Mouse (Mus musculus): ENCODE measurements around the gene Mtrf1l. TPM values are rescaled to one million over a fixed set of nuclear protein-coding genes. Genes with fewer than 3 reads are reported as not detected.
A peak's percentile ranks its signal among the peaks of the same experiment; 100 is the strongest.

Mtrf1l gene
- polyA plus RNA-seq (2015; fragmentation: Nextera tagmentation; extraction: Ambion mirVana), result 6.3 and 6.7 TPM in 2 replicates

DNA sequence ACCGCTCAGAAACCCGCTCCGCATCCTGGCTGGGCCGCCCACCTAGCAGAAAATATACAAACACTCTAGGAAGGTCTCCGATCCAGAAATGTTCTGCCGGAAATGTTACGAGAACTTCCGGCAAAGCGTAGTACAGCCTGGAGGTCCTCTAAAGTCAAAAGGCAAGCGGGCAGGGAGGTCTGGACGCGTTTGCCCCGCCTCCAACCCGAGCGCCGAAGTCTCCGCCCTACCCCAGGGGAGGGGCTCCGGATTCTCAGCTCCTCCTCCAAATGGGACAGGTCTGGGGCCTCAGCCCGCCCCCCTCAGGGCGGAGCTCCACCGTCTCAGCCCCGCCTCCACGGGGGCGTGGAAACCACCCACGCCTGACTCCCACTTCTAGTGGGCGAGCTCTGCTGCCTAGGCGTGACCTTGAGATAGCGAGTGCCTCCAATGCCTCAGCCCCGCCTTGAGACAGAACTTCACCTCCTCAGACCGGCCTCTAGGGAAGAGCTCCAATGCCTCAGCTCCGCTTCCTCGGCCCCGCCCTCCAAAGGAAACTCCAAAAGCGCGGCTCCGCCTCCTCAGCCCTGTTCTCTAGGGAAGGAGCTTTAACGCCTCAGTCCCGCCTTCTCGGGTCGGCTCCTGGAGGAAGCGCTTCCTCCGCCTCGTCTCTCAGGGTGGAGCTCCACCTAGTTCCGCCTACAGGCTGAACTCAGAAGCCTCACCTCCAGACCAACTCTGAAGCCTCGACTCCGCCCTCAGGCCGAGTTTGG lies at the start of gene Mtrf1l:
Gene Mtrf1l, minus strand, starts transcription at position 171 of the 752 bp plus-strand sequence.
- H3K27me3 ChIP-seq (ENCODE audit: insufficient read depth, low read length), result no peaks in the 10 kb centered on the region
- peak; percentile 93 for ATAC-seq
- H3K9ac ChIP-seq (replicated peaks), result peak within 1 kb of the TSS; percentile 85
- H3K9me3 ChIP-seq (ENCODE audit: low read length), result no peaks in the 10 kb centered on the region
- H3K4me2 ChIP-seq (ENCODE audit: low read depth, low read length), result peak within 1 kb of the TSS; percentile 87
- H3K4me3 ChIP-seq (ENCODE audit: low read depth, low read length), result peak within 1 kb of the TSS; percentile 78
- peaks cover 19% of the 10 kb centered on the region for H3K36me3 ChIP-seq (replicated peaks; ENCODE audit: insufficient read depth, low read length)
- WGBS (ENCODE audit: insufficient replicate concordance), result under 1% methylated on average over 44 of the region's 47 CpGs
- H3K27ac ChIP-seq (ENCODE audit: low read depth), result peak within 1 kb of the TSS; percentile 88
- TF ChIP-seq EP300 (IDR thresholded peaks at IDR 0.05; ENCODE audit: low read depth) (no peak), CTCF (IDR thresholded peaks at IDR 0.05; ENCODE audit: low read depth) (peak; percentile 56; the same call in 1 of the 2 replicates)
- peak; percentile 99 for DNase-seq
- H3K4me1 ChIP-seq (ENCODE audit: insufficient read depth), result peaks cover 16% of the 10 kb centered on the region

DNA sequence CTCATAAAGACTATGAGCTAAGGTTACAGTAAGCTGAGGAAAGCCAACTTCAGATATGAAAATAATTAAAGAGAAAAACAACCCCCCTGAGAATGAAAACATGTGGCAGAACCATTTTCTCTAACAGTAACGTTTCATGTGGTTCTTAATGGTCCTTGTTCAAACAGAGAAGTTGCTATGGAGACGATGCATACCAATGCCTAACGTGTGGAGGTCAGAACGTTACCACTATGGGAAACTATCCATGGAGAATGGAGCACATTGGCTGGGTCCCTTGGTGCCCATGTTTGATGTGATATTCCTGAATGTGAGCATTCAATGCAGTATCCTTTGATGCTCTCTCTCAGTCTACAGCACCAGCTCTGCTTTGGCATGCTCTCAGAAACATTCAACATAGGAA lies 47.4 kb upstream of the Mtrf1l start:
- Histone ChIP-seq H3K9me3 (ENCODE audit: low read length) (no peaks in the 10 kb centered on the region), H3K27ac (ENCODE audit: low read depth) (no peak overlapping the region), H3K9ac (replicated peaks) (no peak overlapping the region), H3K4me1 (ENCODE audit: insufficient read depth) (no peaks in the 10 kb centered on the region), H3K4me2 (ENCODE audit: low read depth, low read length) (no peak overlapping the region), H3K4me3 (ENCODE audit: low read depth, low read length) (no peak overlapping the region), H3K27me3 (ENCODE audit: insufficient read depth, low read length) (no peaks in the 10 kb centered on the region), H3K36me3 (replicated peaks; ENCODE audit: insufficient read depth, low read length) (no peaks in the 10 kb centered on the region)
- DNase-seq, result no peak
- 57% methylated on average over 4 of the region's 4 CpGs for WGBS (ENCODE audit: insufficient replicate concordance)
- no peak for TF ChIP-seq EP300 (IDR thresholded peaks at IDR 0.05; ENCODE audit: low read depth)
- TF ChIP-seq CTCF (IDR thresholded peaks at IDR 0.05; ENCODE audit: low read depth), result no peak
- ATAC-seq, result no peak

DNA sequence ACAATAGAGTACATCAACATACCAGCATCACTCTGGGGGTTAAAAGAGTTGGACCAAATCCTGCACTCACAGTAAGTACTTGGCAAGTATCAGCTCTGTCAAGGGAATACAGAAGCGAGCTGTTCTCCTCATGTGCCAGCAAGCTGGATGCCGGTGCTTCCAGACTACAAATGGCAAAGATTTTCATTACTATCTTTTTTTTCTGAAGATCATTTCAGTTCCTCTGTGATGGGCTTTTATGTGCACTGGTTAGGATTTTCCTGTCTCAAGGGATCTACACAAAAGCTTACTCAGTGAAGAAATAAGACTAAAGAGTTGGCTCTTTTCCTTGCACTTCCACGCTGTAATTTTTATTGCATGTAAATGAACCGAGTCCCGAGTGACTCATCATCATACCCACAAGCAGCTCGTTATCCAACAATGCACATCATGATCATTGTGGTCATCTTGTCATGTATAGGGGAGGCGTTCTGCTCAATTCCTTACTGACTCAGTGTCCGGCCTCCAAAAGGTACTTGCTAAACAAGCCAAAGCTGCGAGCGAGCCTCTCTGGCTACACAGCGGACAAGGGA lies 44.4 kb upstream of the Mtrf1l start:
- no peak for TF ChIP-seq EP300 (IDR thresholded peaks at IDR 0.05; ENCODE audit: low read depth)
- Histone ChIP-seq H3K27ac (ENCODE audit: low read depth) (no peak overlapping the region), H3K4me2 (ENCODE audit: low read depth, low read length) (no peak overlapping the region), H3K36me3 (replicated peaks; ENCODE audit: insufficient read depth, low read length) (no peaks in the 10 kb centered on the region), H3K9me3 (ENCODE audit: low read length) (no peaks in the 10 kb centered on the region), H3K9ac (replicated peaks) (no peak overlapping the region), H3K4me1 (ENCODE audit: insufficient read depth) (no peaks in the 10 kb centered on the region), H3K4me3 (ENCODE audit: low read depth, low read length) (no peak overlapping the region), H3K27me3 (ENCODE audit: insufficient read depth, low read length) (no peaks in the 10 kb centered on the region)
- 70% methylated on average over 11 of the region's 11 CpGs for WGBS (ENCODE audit: insufficient replicate concordance)
- DNase-seq, result no peak
- ATAC-seq, result no peak

DNA sequence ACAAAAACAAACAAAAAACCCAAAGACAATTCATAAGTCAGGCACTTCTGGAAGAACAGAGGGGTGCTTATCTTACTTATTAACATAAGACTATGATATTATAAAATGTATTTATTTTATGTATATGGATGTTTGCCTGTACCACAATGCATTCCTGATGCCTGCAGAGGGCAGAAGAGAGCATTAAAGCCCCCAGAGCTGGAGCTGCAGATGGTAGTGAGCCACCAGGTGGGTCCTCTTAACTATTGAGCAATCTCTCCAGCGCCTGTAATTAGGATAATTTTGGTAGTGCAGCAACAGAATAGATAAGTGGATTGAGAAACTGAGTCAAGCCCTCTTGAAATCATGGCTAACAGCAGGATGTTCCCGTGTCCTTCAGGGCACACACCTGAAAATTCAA lies 42.3 kb upstream of the Mtrf1l start:
- TF ChIP-seq EP300 (IDR thresholded peaks at IDR 0.05; ENCODE audit: low read depth) (no peak), CTCF (IDR thresholded peaks at IDR 0.05; ENCODE audit: low read depth) (0 out of 2 replicates have a peak, but pooled peaks have one; percentile 6)
- Histone ChIP-seq H3K4me1 (ENCODE audit: insufficient read depth) (no peaks in the 10 kb centered on the region), H3K4me3 (ENCODE audit: low read depth, low read length) (no peak overlapping the region), H3K27me3 (ENCODE audit: insufficient read depth, low read length) (no peaks in the 10 kb centered on the region), H3K36me3 (replicated peaks; ENCODE audit: insufficient read depth, low read length) (no peaks in the 10 kb centered on the region), H3K27ac (ENCODE audit: low read depth) (no peak overlapping the region), H3K9ac (replicated peaks) (no peak overlapping the region), H3K4me2 (ENCODE audit: low read depth, low read length) (no peak overlapping the region), H3K9me3 (ENCODE audit: low read length) (peaks cover 2% of the 10 kb centered on the region; the same call in 1 of the 2 replicates)
- 53% methylated on average over 2 of the region's 2 CpGs for WGBS (ENCODE audit: insufficient replicate concordance)
- ATAC-seq (no peak), DNase-seq (no peak)

GRCm38 (mm10) chr10:5862669-5863068 lies 39.0 kb upstream of the Mtrf1l start:
- no peaks in the 10 kb centered on the region for H3K27me3 ChIP-seq (ENCODE audit: insufficient read depth, low read length)
- ATAC-seq (no peak), DNase-seq (no peak)
- no peak overlapping the region for H3K4me2 ChIP-seq (ENCODE audit: low read depth, low read length)
- no peak overlapping the region for H3K9ac ChIP-seq (replicated peaks)
- H3K4me1 ChIP-seq (ENCODE audit: insufficient read depth), result no peaks in the 10 kb centered on the region
- H3K36me3 ChIP-seq (replicated peaks; ENCODE audit: insufficient read depth, low read length), result no peaks in the 10 kb centered on the region
- 95% methylated on average over 3 of the region's 3 CpGs for WGBS (ENCODE audit: insufficient replicate concordance)
- H3K4me3 ChIP-seq (ENCODE audit: low read depth, low read length), result no peak overlapping the region
- TF ChIP-seq CTCF (IDR thresholded peaks at IDR 0.05; ENCODE audit: low read depth), result no peak
- no peak for TF ChIP-seq EP300 (IDR thresholded peaks at IDR 0.05; ENCODE audit: low read depth)
- peaks cover 2% of the 10 kb centered on the region; the same call in 1 of the 2 replicates for H3K9me3 ChIP-seq (ENCODE audit: low read length)
- no peak overlapping the region for H3K27ac ChIP-seq (ENCODE audit: low read depth)

GRCm38 (mm10) chr10:5860849-5861248 lies 37.1 kb upstream of the Mtrf1l start:
- ATAC-seq, result no peak
- TF ChIP-seq EP300 (IDR thresholded peaks at IDR 0.05; ENCODE audit: low read depth), result no peak
- TF ChIP-seq CTCF (IDR thresholded peaks at IDR 0.05; ENCODE audit: low read depth), result no peak

More at GRCm38 (mm10) chr10:5860849-5861248, 37.1 kb upstream of the Mtrf1l start:
- DNase-seq, result no peak
- H3K9me3 ChIP-seq (ENCODE audit: low read length), result peaks cover 2% of the 10 kb centered on the region; the same call in 1 of the 2 replicates
- no peak overlapping the region for H3K27ac ChIP-seq (ENCODE audit: low read depth)
- no peak overlapping the region for H3K4me2 ChIP-seq (ENCODE audit: low read depth, low read length)
- WGBS (ENCODE audit: insufficient replicate concordance), result 87% methylated on average over 3 of the region's 3 CpGs
- H3K9ac ChIP-seq (replicated peaks), result no peak overlapping the region
- no peaks in the 10 kb centered on the region for H3K36me3 ChIP-seq (replicated peaks; ENCODE audit: insufficient read depth, low read length)
- no peaks in the 10 kb centered on the region for H3K4me1 ChIP-seq (ENCODE audit: insufficient read depth)
- H3K4me3 ChIP-seq (ENCODE audit: low read depth, low read length), result no peak overlapping the region
- no peaks in the 10 kb centered on the region for H3K27me3 ChIP-seq (ENCODE audit: insufficient read depth, low read length)

Measured in liver, postnatal 0 days (tissue).